Mouse (Mus musculus): ENCODE measurements around the gene Defb48. TPM values are rescaled to one million over a fixed set of nuclear protein-coding genes. Genes with fewer than 3 reads are reported as not detected.

Defb48 gene
- total RNA-seq, 2 experiments from 2014 or later = not detected

DNA sequence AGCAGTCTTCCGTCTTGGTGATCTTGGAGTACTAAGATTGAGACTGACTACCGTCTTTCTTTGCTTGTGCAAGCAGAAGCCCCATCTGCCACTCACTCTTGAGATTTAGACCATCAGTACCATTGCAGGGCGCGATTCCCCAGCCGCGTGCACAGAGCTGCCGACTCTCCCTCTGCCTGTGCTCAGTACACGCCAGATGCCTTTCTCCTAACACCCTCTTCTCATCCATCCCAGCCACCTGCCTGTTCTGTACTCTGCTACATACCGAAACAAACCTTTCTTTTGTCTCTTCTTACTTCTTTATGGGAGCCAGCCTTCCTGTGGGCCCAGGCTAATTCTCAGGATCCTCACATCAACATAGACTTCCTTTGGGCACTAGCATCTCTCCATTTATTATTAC is 48.9 kb downstream of the Defb48 start:
- DNase-seq (ENCODE audit: low spot score in 2 of 2) = peak; percentile 22 to 55

- DNase-seq (ENCODE audit: low spot score in 2 of 2) = peak; percentile 53 to 73
These were observed 56.2 kb downstream of the Defb48 start for GRCm38 (mm10) chr14:62928101-62928541.

Other genes with a start within 250 kb of the Defb48 start
- 10 to 100 TPM; 36.7 to 45.7 TPM for gene Ints6, start 223.3 kb downstream of the Defb48 start, total RNA-seq (2021)
- 10 to 100 TPM; 16.2 to 17.6 TPM for gene Wdfy2, start 146.8 kb downstream of the Defb48 start, total RNA-seq (2021)
- gene Defb47, start 13.6 kb upstream of the Defb48 start, total RNA-seq (2021) = not detected
- not detected for gene Defb43, start 27.3 kb upstream of the Defb48 start, total RNA-seq (2021)
- not detected for gene Defb42, start 62.5 kb upstream of the Defb48 start, total RNA-seq (2021)
- gene Defb30, start 65.5 kb upstream of the Defb48 start, total RNA-seq (2021) = not detected

All from layer of hippocampus, adult 18-20 months (tissue).